Mouse (Mus musculus) urinary bladder, postnatal 4 days (tissue): ENCODE results near the gene Arid5b.

Experiments
- DNase-seq, 2 experiments: peaks; one replicate each; pipeline ENCODE4 v3.0.0; 2021 to 2022; ENCODE audit warnings: low spot score in 2 of 2

The Arid5b gene

DNA sequence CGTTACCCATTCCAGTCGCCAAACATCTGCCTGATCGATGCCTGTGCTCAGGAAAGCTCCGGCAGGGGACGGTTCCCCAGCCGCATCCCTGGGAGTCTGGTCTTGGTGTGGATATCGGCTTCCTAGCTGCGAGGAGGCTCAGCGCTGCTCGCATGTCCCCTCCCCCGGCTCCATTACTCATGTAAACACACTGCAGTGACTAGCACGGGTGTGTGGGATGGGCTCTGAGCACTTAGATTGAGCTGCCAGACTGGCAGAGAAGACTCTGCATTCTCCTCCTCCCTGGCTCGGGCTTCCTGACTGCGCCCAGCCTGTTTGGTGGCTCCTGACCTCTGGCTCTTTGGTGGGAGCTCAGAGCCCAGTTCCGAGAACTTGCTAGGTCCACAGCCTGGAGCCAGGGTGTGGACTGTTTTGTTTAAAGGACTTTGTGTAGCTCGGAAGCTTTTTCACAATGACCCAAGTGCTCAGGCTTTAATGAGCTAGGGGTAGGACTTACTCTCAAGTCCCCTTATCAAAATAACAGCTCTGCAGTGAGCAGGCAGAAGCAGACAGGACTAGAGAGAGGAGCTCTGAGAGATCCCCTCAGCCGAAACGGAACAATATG, 142.0 kb downstream of the Arid5b start:
- DNase-seq: peak; percentile 75 to 76

DNA sequence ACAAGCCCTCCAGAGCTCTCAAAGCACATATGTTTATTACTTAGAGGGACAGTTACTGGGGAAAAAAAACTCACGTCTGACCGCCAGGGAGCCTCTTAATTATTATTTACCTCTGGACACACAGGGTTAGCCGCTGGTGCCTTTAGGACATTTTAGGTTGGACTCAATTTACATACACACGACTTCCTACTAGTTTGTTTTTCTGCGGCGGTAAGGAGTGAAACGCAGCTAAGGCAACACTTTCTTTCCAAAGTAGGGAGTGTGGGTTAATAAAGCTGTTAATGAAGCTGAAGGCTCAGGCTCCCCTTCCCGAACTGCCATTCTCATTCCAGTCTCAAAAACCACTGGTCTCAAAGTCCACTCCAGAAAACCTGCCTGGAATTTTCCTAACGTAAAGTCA, 142.5 kb downstream of the Arid5b start:
- no peak for DNase-seq

DNA sequence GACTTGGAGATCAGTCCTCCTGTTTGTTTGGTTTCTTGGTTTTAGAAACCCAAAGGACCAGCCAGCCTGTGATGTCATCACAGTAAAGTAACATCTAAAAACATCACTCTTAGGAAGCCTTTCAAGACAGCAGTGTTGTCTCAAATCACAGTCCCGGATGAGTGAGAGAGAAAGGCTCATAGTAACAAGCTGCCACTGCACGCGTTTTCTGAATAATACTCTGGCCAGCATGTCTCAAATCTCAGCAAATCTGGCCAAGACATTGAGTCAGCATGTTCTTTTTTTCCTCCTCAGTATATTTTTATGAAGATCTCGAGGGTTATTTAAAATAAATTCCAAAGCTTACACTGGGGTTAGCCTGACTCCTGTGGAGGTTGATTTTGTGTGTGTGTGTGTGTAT, 143.1 kb downstream of the Arid5b start:
- DNase-seq: no peak

DNA sequence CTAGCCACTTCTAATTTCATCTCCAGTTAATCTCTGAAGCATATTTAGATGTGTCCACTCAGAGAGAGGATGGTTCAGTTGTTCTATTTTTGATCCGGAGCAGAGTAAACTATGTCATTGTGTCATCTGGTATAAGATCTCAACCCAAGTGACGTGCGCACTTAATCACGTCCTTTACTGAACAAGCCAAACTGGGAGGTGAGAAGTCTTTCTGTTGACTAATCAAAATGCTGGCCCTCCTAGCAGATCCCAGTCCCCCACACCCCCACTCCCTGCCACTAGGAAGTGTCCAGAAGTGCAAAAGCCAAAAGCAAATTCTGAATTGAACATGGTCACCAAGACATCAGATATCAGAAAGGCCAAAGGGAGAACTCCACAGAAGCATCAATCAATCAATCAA, 144.0 kb downstream of the Arid5b start:
- no peak for DNase-seq

DNA sequence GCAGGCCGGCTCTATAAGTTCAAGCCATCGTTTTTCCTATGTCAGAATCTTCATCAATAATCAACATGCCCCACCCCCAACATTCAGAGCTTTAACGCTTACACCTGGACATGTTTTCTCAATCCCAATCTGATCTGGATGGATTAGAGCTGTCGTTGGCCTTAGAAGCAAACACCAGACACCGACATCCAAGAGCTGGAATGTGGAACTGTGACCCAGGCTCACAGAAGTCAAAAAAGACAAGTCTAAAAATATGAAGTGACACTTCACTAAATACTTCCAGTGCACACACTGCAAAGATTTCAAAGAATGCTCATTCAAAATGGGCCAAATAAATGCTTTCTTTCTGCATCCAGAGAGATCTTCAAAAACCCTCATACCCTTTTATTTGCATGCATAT, 144.5 kb downstream of the Arid5b start:
- DNase-seq: no peak

DNA sequence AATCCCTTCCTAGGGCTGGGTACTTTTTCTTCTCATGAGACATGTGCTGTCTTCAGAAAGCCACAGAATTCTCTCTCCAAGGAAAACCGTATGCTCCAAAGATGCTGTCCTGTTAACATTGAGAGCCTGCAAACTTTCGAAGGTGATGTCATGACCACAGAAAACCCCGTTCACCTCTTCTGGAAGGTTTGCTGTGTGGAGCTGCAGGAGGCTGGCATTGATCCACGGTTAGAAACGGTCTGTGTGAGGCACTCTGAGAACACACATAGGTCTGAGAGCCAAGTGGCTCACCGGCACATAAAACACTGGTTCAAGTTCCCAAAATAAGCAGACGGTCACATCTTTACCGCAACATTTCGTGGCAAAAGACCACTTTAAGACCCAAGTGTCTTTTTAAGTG, 145.9 kb downstream of the Arid5b start:
- no peak for DNase-seq

DNA sequence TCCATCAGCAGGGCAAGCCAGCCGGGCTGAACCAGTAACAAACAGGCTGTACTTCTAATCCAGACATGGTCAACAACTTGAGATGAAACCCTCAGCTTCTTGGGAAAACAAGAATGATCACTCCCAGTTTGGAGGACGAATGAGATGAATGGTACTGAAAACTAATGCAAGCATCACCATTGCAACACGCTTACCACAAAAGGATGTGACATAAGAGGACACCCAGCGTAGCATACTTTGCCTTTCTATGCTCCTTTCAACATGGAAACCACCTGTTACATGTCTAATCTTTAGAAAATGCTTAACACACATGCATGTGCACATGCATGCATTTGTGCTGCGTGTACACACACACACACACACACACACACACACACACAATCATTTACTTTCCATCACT, 146.4 kb downstream of the Arid5b start:
- DNase-seq: no peak

DNA sequence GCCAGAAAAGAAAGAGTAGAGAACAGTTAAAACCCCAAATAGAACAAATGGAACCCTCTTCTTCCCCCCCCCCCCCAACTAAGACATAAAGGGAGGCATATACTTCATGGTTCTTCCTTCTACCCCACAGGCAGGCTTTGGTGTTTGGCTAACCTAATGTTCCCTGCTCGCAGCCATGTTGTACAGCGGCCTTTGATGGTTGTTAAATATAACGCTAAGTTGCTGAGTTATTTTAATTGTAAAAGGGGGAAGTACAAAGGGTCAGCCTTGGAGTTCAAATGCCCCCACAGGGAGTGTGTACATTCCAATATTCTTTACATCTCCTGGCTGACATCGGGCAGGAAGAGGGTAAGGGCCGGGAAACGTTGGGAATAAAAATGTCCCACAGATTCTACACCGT, 148.9 kb downstream of the Arid5b start:
- DNase-seq: no peak

DNA sequence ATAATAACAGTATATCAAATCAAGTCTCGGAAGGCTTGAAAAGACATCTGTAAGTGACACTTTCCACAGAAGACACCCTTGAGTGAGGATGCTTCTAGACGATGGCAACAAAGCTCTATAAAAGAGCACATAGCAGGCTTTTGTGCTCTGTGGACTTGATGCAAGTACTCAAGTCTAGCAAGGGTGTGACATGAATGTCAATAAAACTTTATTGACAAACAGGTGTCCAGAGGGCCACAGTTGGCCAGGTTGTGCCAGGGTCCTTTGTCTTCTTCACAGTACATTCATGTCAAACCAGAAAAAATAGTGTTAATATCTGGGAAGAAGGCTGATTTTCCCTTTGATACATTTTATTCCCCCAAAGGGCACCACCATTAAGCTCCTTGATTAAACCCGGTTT, 149.5 kb downstream of the Arid5b start:
- DNase-seq: no peak

DNA sequence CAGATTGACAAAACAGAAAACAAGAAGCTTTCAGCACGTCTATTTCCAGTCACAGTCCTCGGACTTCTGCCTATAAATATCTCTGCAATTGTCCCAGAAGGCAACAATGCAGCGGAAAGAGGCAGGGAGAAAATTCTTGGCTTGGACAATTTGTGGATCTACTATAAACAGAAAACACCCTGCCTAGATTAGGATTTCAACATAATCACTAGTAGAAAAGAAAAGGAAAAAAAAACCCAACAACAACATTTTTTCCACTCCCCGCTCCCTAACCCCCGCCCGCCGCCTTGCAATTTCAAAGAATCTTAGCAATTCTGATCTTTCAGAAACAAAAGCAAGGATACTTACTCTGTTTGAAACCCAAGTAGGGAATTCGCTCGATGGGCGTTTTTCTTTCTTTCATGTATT, 150.1 kb downstream of the Arid5b start:
- DNase-seq: no peak

DNA sequence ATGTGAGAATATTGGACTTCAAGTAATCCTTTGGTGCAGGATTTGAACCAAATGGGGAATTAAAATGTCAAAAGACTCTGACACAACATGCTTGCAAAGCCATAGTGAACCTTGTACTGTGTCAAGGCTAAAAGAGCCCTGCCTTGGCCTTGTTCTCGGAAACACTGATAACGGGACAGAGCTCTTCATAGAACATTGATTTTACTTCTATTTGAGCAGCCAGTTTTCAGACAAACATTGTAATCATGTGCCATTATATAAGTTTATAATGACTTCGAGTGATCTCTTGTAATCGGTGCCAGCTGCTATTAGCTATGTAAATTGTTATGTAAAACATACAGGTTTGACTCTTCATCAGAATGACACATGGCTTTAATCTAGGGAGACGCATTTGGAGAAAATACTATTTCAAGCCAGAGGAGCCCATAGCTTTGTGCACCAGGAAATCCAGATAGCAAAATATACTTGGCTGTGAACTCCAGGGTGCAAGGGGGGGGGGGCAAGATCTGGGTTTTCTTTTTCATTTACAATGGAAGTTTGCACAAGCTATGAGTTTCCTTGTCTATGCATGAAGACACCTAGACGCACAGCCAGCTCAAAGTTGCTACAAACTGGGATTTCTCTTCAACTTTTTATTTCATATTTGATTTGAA, 150.8 kb downstream of the Arid5b start:
- no peak for DNase-seq

DNA sequence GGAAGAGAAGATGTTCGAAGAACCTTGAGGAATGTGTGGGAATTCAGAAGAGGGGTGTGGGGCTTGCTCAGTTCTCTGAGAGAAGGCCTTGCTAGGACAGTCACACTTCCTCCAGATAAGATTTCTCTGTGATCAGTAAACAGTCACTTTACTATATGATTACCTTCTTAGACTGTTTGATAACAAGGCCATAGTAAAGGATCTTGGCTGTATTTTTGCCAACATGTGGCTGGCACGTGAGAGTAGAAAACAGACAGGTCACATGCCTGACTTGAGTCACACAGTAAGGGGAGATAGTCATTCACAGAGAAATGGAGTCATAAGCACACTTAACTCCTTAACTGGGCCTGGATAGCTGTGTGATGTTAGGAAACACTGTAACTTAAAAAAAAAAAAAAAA, 151.4 kb downstream of the Arid5b start:
- DNase-seq: no peak

DNA sequence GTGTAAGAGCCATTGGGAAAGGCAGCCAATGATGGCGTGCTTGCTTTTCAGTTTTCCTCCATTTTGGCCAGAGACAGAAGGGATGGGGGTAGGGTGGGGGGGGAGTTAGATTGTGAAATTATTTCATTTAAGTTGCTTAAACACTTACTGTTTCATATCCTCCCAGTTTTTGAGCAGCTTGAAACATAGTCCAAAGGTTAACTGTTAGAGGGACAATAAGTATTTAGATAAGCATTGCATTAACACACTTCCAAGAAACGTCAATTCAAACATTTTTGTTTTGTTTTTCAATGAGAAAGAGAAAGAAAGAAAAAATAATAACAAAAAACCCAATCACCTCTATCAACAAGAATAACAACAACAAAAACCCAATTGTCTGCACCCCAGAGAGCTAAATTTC, 152.0 kb downstream of the Arid5b start:
- no peak for DNase-seq

DNA sequence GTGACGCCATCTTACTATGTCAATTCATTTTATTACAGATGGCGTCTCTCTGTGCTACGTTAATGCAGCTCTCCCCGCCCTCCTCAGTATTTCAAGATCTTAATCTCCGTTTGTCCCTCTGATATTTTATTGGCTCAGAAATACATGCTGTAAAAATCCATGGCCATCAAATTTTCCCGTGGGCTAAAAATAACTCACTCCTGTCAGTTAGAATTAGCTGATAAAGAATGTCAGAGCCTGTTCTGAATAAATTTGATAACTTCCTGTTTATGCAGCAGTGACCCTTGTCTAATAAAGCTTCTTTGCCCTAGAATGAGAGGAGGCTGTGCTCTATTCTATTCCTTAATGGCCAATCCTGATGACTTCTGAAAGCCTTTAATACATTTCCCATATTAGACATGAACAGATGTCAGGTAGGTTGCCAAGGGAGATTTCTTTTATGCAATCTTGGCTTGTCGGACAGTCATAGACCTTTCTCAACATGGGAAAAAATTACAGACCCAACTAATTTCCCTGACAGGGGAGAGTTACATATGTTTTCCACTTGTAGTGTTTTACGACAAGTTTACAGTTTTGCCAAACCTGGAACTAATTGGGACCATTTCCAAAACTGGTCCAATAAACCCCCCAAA, 152.5 kb downstream of the Arid5b start:
- DNase-seq: no peak

DNA sequence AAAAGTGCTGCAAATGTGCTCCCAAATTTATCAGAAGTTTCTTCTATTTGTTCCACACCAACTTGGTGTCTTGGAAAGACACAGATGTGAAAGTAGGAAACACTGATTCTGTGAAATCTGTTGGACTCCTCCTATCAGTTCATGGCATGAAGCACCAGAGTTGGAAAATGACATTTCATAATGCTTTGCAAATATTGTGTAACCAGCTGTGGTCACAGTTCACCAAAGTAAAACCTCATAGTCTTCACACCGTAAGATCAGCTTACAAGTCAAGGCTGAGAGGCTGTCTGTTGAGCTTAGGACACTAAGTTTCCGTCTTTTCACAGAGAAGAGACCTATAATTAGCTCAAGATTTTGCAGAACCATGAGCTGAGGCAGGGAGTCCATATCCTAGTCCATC, 153.6 kb downstream of the Arid5b start:
- DNase-seq: no peak

DNA sequence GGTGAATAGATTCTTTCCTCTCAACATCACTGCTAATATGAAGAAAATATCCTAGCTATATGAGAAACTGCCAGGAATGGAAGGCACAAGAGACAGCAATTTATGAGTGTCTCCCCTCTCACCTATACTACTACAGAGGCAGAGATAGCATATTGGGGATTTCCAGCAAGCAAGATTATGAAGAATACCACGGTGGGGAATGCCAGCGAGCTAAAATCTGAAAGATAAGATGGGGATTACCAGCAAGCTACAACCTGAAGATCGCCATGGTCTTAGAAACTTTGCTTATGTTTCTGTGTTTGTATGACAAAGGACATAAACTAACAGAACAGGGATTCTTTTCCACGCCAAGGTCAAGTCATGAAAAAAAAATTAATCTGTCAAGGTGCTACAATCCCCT, 155.1 kb downstream of the Arid5b start:
- DNase-seq: no peak

DNA sequence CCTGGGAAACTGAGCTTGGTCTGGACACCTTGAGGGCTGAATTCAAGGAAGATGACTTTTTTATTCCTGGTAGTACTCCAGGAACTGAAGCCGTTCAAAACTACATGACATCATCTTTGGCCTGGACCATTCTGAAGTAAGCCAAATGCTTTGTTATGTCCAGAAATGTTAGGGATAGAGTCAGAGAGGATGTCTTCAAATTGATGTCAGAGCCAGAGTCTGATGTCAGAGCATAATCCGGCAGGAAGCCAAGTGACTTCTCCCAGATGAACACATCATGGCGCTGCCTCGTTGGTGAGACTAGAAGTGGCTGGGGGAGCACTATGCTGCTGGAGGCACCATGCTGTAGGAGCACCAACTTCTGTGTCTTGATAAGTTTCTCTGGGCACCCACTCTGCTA, 156.6 kb downstream of the Arid5b start:
- DNase-seq: no peak

DNA sequence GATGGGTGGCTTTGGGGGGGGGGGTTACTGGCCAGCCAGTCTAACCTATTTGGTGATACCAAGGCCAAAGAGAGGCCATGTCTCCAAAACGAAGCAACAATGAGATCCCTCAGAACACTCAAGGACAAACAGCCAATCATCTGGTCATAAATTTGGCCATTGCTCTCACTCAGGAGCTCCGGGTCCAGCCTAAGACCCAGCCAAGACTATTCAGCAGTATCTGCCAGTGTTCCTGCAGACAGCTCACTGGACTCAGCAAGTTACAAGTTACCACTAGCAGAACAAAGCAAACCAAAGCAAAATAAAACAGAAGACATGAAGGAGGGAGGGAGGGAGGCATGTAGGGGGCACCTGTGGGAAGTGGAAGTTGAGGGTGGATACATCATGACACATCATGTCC, 157.3 kb downstream of the Arid5b start:
- DNase-seq: no peak

DNA sequence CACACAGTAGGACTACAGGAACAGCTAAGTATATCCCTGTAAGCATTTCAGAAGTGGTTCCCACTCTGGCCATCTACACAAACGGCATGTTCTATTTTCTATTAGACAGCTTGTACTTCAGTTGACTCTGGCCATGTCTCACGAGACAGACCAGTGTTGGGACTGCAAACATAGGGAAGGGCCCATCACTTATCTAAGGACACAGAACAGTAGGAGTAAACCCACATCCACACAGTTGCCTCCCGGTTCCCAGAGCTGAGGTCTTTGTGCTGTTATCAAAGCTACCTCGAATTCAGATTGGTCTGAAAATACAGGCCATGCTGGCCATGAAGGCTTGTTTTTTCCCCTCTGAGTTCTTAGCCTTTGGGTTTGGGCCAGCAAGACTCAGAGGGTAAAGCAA, 158.5 kb downstream of the Arid5b start:
- DNase-seq: no peak

DNA sequence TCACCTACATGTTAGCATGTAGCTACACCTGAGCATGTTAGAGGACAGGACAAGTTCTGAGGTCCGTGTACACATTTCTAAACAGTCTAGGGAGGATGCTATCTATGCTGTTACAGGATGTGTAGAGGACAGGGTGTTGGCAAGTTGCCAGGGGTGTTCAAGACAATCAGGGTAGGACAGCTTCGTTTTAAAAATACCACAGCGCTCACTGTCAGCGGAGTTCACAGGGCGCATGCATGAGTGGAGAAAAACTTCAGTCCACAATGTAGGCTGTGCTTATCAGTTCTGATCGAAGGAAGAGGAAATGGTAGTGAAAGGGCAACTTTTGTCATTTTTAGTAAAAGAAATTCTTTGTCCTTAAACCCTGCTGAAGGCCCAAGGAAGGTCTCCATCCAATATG, 159.3 kb downstream of the Arid5b start:
- no peak for DNase-seq

DNA sequence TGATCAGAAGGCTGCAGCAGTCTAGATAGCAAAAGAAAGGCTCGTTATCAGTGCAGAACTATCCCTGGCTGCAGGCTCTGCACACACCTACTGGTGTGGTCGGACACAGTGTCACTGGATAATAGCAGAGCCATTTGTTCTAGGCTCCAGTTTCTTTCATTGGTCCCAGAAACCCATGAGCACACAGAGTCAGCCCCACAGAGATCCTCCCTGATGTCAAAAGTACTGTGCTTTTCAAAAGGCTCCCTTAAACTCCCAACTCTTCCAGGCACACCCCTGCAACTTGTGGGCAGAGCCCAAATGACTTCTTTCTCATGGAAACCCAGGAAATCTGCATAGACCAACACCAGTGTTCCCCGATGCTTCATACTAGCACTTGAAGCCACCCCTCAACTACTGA, 163.6 kb downstream of the Arid5b start:
- DNase-seq: no peak

DNA sequence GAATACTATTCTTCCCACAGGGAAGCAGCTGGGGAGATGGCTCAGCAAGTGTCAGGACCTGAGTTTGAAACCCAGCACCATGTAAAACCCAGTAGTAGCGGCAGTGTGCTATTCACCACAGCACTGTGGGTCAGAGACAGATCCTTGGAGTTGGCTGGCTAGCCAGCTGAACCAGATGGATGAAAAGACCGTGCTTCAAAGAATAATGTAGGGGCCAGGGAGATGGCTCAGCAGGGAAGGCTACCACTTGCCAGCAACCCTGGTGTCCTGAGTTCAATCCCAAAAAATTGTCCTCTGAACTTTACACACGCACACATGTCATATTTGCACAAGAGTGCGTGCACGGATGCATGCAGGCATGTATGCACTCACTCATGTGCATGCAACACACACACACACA, 164.9 kb downstream of the Arid5b start:
- DNase-seq: no peak

DNA sequence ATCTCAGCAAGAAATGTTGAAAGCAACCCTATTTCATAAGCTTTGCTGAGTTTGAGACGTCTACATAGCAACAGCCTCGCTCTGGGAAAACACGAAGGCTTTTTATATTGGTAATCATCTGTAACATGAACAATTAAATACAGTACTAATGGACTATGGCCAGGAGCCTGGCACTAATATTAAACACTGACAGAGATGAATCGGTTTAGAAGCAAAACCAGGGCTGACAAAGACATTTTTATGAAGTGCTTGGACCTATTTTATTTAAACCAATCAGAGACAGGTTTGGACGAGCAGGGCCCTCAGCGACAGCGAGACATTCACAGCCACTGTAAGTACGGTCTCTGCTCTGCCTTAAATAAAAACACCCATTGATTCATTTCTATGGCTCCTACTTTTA, 165.6 kb downstream of the Arid5b start:
- no peak for DNase-seq

DNA sequence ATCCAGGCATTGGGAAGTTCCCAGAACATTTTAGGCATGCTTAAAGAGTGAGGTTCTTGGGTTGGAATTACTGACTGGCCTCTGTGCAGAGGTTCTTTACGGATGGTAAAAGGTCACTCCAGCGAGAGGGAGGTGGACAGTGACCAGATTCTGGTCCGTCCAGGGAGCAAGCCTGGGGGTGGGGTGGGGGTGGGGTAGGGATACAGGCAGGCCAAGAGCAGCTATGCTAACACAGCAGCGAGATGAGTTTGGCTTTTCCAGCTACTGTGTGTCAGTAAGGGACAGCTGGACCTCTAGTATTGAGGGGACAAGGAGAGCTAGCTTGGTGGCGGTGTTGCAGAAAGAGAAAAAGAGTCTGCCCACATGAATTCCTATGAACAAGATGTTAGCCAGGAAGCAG, 167.9 kb downstream of the Arid5b start:
- no peak for DNase-seq
